Mouse (Mus musculus) ES-Bruce4 (cell line): ENCODE results near the gene Zfp3.

Experiments used
- CTCF ChIP-seq: IDR thresholded peaks from one replicate; pipeline ENCODE4 v1.8.1; 2011; ENCODE audit warnings: low read depth, low read length
- EP300 ChIP-seq: IDR thresholded peaks from 2 replicates; pipeline ENCODE4 v1.6.1; 2011; ENCODE audit warnings: low read depth, low read length; ENCODE audit not compliant: insufficient read depth
- POLR2A ChIP-seq: IDR thresholded peaks from one replicate; pipeline ENCODE4 v1.8.1; 2011; ENCODE audit warnings: low read length; ENCODE audit not compliant: insufficient read depth

DNA sequence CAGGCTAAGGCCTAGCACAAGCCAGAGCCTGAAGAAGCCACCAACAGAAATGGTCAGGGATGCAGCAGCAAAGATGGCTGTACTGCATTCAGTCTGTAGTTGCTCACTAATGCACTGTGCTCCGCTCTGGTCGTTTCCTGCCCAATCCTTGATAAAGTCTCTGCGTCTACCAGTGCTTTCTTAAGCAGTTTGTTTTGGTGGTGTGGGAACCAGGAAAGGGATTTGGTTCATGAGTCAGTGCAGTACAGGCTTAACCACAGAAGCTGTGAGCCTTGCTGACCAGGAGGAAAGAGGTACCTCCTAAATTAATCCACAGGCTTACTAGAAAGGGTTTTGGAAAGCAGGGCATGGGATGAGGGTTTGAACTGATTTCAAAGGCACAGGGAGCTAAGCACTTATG is 44.1 kb downstream of the Zfp3 start:
- no peak for TF ChIP-seq CTCF
- TF ChIP-seq EP300 = no peak
- no peak for TF ChIP-seq POLR2A
